15 mouse cellular contexts compared by ENCODE assay signal in genomic region chr5:124921410-124921809, GRCm38 (mm10).
"Had no signal": no experiment of that assay in that cellular context is flagged by ENCODE, and none has a peak within 500 bp of the region (broad histone marks: within the 10 kb centered on the region; RNA-seq: fewer than 3 reads in every experiment).

No protein-coding gene starts in this region.

- H3K9ac ChIP-seq: lung, embryonic 14.5 days; neural tube, embryonic 13.5 days; stomach, embryonic 15.5 days had no signal

- H3K4me2 ChIP-seq: lung, embryonic 14.5 days; neural tube, embryonic 13.5 days; stomach, embryonic 15.5 days had no signal

- ATAC-seq: midbrain, embryonic 16.5 days had no signal

- DNase-seq: lung, adult 18-20 months; lung, embryonic 14.5 days; lung, postnatal 10 days; lung, postnatal 4 days; midbrain, embryonic 14.5 days; right cerebral cortex, postnatal 14 days; thymus, adult 2 months; thymus, postnatal 14 days; thymus, postnatal 36 days had no signal

- H3K4me3 ChIP-seq: midbrain, embryonic 10.5 days; myocyte; neural tube, embryonic 13.5 days; stomach, embryonic 15.5 days had no signal

- H3K27ac ChIP-seq: stomach, embryonic 15.5 days; stomach, postnatal 0 days had no signal

- H3K9me3 ChIP-seq: neural tube, embryonic 13.5 days; stomach, embryonic 15.5 days had no signal

- H3K27me3 ChIP-seq: neural tube, embryonic 13.5 days; stomach, embryonic 15.5 days had no signal

- H3K36me3 ChIP-seq: midbrain, embryonic 10.5 days; neural tube, embryonic 13.5 days; stomach, embryonic 15.5 days had no signal
